Mouse (Mus musculus) neutrophil, adult 65 days (primary cell): ENCODE data around the gene Prdm5. TPM values are rescaled to one million over a fixed set of nuclear protein-coding genes. Genes with fewer than 3 reads are reported as not detected.

Experiments used
- total RNA-seq: library from RNA; stranded (reverse); gene quantifications from 2 replicates; pipeline ENCODE4 v1.2.4, GENCODE M21; 2023

Gene Prdm5
- total RNA-seq, result 0.75 and 1.2 TPM in 2 replicates

GRCm38 (mm10) chr6:65778861-65779688 lies at the start of gene Prdm5:
Prdm5 (plus strand) TSS chr6:65778988.

GRCm38 (mm10) chr6:65952309-65952708 lies 173.5 kb downstream of the Prdm5 start, which contains the start of gene 4930544G11Rik:
4930544G11Rik (plus strand) TSS chr6:65952609.

Other genes starting within 250 kb of the Prdm5 start
- 0.29 and 0.69 TPM in 2 replicates for gene Ndnf, start 107.4 kb upstream of the Prdm5 start, total RNA-seq
- gene 4930544G11Rik, start 173.6 kb downstream of the Prdm5 start, total RNA-seq, result not detected in 2 replicates